ENCODE assay signal across 8 mouse cellular contexts in genomic region chr2:32132567-32132992, GRCm38 (mm10). TPM values are rescaled to one million over a fixed set of nuclear protein-coding genes. Genes with fewer than 3 reads are reported as not detected.
DNase-seq lines count a peak whose midpoint lies in the region; ATAC-seq lines count a peak whose summit lies in the region.

No protein-coding gene starts in this region.

- ATAC-seq in hindbrain, embryonic 14.5 days (ENCODE audit: low FRiP score) = no peak

- peak overlapping the region; percentile 29 for H3K4me3 ChIP-seq in hindbrain, embryonic 10.5 days
- no peak overlapping the region for H3K4me3 ChIP-seq in hindbrain, embryonic 14.5 days (replicated peaks; ENCODE audit: low read length)

- H3K9ac ChIP-seq in hindbrain, embryonic 14.5 days = no peak overlapping the region

- WGBS in hindbrain, embryonic 10.5 days = 3% methylated on average over 12 of the region's 12 CpGs
- 7% methylated on average over 12 of the region's 12 CpGs for WGBS in hindbrain, embryonic 14.5 days

- peaks cover 43% of the 10 kb centered on the region for H3K4me1 ChIP-seq in hindbrain, embryonic 10.5 days (replicated peaks)
- H3K4me1 ChIP-seq in hindbrain, embryonic 14.5 days (replicated peaks; ENCODE audit: control insufficient read depth, insufficient read depth, low read length) = peaks cover 5% of the 10 kb centered on the region

- H3K4me2 ChIP-seq in hindbrain, embryonic 14.5 days (replicated peaks) = no peak overlapping the region

- peak; percentile 81 for DNase-seq in hindbrain, embryonic 10.5 days (ENCODE audit: low spot score)
- no peak for DNase-seq in hindbrain, embryonic 14.5 days (ENCODE audit: low spot score)
- DNase-seq in adipocyte (ENCODE audit: low spot score) = peak; percentile 34
- DNase-seq in forelimb bud, embryonic 11.5 days (ENCODE audit: low read depth, low spot score) = peak; percentile 62
- peak; percentile 70 to 82 for DNase-seq in kidney, adult 8-10 months
- DNase-seq in lung, postnatal 25 days (ENCODE audit: low spot score) = peak; percentile 63
- DNase-seq in splenic B cell, adult 2 months (ENCODE audit: low read depth, low spot score) = peak; percentile 73
- DNase-seq in layer of hippocampus, postnatal 10 days (ENCODE audit: low spot score in 2 of 2) = no peak

- H3K9me3 ChIP-seq in hindbrain, embryonic 10.5 days = no peaks in the 10 kb centered on the region
- H3K9me3 ChIP-seq in hindbrain, embryonic 14.5 days (ENCODE audit: control insufficient read depth, low read length) = no peaks in the 10 kb centered on the region

- 0 out of 2 replicates have a peak overlapping the region, but pooled peaks have one; percentile 2 for H3K27ac ChIP-seq in hindbrain, embryonic 10.5 days
- H3K27ac ChIP-seq in hindbrain, embryonic 14.5 days = no peak overlapping the region

- no peaks in the 10 kb centered on the region for H3K36me3 ChIP-seq in hindbrain, embryonic 10.5 days
- no peaks in the 10 kb centered on the region for H3K36me3 ChIP-seq in hindbrain, embryonic 14.5 days (replicated peaks; ENCODE audit: control insufficient read depth, insufficient read depth)
- H3K36me3 ChIP-seq in splenic B cell, adult 2 months (ENCODE audit: control insufficient read depth, insufficient read depth, low read length, poor library complexity, severe bottlenecking) = no peaks in the 10 kb centered on the region

- peaks cover 4% of the 10 kb centered on the region; the same call in 1 of the 2 replicates for H3K27me3 ChIP-seq in hindbrain, embryonic 10.5 days (ENCODE audit: insufficient read depth, poor library complexity, severe bottlenecking)
- H3K27me3 ChIP-seq in hindbrain, embryonic 14.5 days (ENCODE audit: control insufficient read depth, insufficient read depth, low read length) = peaks cover 3% of the 10 kb centered on the region; the same call in 1 of the 2 replicates
- H3K27me3 ChIP-seq in splenic B cell, adult 2 months (ENCODE audit: control insufficient read depth, insufficient read depth, low read length, poor library complexity, severe bottlenecking) = no peaks in the 10 kb centered on the region

RNA-seq across cellular contexts. Expression of gene Prrc2b, which starts 18.3 kb away (rescaled TPM):
- polyA plus RNA-seq in hindbrain, embryonic 10.5 days (2016; fragmentation: Nextera tagmentation; extraction: Ambion mirVana) = 55.6 and 68.9 TPM in 2 replicates
- polyA plus RNA-seq in hindbrain, embryonic 14.5 days (2014; fragmentation: Nextera tagmentation; extraction: Ambion mirVana) = 105 and 119 TPM in 2 replicates
- 100 to 1,000 TPM; 272 to 279 TPM for total RNA-seq in layer of hippocampus, postnatal 10 days (2021)

RNA-seq across cellular contexts. Expression of gene Plpp7, which starts 37.3 kb away (rescaled TPM):
- 7.6 and 7.9 TPM in 2 replicates for polyA plus RNA-seq in hindbrain, embryonic 10.5 days (2016; fragmentation: Nextera tagmentation; extraction: Ambion mirVana)
- polyA plus RNA-seq in hindbrain, embryonic 14.5 days (2014; fragmentation: Nextera tagmentation; extraction: Ambion mirVana) = 22.4 and 27.5 TPM in 2 replicates
- 10 to 100 TPM; 17.7 to 19.0 TPM for total RNA-seq in layer of hippocampus, postnatal 10 days (2021)

RNA-seq across cellular contexts. Expression of gene Fam78a, which starts 47.9 kb away (rescaled TPM):
- 1.5 and 2.2 TPM in 2 replicates for polyA plus RNA-seq in hindbrain, embryonic 10.5 days (2016; fragmentation: Nextera tagmentation; extraction: Ambion mirVana)
- 0.52 and 0.56 TPM in 2 replicates for polyA plus RNA-seq in hindbrain, embryonic 14.5 days (2014; fragmentation: Nextera tagmentation; extraction: Ambion mirVana)
- total RNA-seq in layer of hippocampus, postnatal 10 days (2021) = 1 to 10 TPM; 2.3 to 2.6 TPM

Comparison
In these comparisons a context has a peak if more than half of its experiments do, and no peak if none do; other contexts are left out.
1. DNase-seq: peak in hindbrain, embryonic 10.5 days (single experiment), adipocyte (single experiment), forelimb bud, embryonic 11.5 days (single experiment), kidney, adult 8-10 months (2 of 2), lung, postnatal 25 days (single experiment) and splenic B cell, adult 2 months (single experiment); none in hindbrain, embryonic 14.5 days (single experiment) and layer of hippocampus, postnatal 10 days (0 of 2).